Mouse (Mus musculus): ENCODE results near the gene Nrxn2.

Gene Nrxn2

GRCm38 (mm10) chr19:6392743-6393393, 25.7 kb upstream of the Nrxn2 start:
- peak; percentile 47 for DNase-seq

GRCm38 (mm10) chr19:6393637-6394036, 24.9 kb upstream of the Nrxn2 start:
- no peak for DNase-seq

GRCm38 (mm10) chr19:6396237-6396636, 22.3 kb upstream of the Nrxn2 start:
- no peak for DNase-seq

GRCm38 (mm10) chr19:6397582-6398249, 20.8 kb upstream of the Nrxn2 start:
- DNase-seq, result peak; percentile 49

GRCm38 (mm10) chr19:6398447-6399284, 19.9 kb upstream of the Nrxn2 start:
- DNase-seq, result peak; percentile 96

- DNase-seq, result peak; percentile 98
Measured at GRCm38 (mm10) chr19:6399285-6400095, 19.0 kb upstream of the Nrxn2 start, which contains the start of gene Rasgrp2. TSS of gene Rasgrp2 (plus strand) at chr19:6399340.

GRCm38 (mm10) chr19:6400096-6401086, 18.1 kb upstream of the Nrxn2 start:
- DNase-seq, result peak; percentile 75

- DNase-seq, result peak; percentile 92
Measured at GRCm38 (mm10) chr19:6401131-6401815, 17.3 kb upstream of the Nrxn2 start.

- no peak for DNase-seq
Measured at GRCm38 (mm10) chr19:6401951-6402350, 16.6 kb upstream of the Nrxn2 start.

GRCm38 (mm10) chr19:6403869-6404268, 14.7 kb upstream of the Nrxn2 start:
- no peak for DNase-seq

GRCm38 (mm10) chr19:6405433-6405832, 13.1 kb upstream of the Nrxn2 start:
- no peak for DNase-seq

- DNase-seq, result no peak
Measured at GRCm38 (mm10) chr19:6407109-6407508, 11.4 kb upstream of the Nrxn2 start.

- no peak for DNase-seq
Measured at GRCm38 (mm10) chr19:6407816-6408510, 10.6 kb upstream of the Nrxn2 start.

GRCm38 (mm10) chr19:6408749-6409148, 9.8 kb upstream of the Nrxn2 start:
- DNase-seq, result no peak

GRCm38 (mm10) chr19:6409176-6409575, 9.4 kb upstream of the Nrxn2 start:
- DNase-seq, result no peak

- no peak for DNase-seq
Measured at GRCm38 (mm10) chr19:6409936-6410335, 8.6 kb upstream of the Nrxn2 start.

GRCm38 (mm10) chr19:6412798-6413197, 5.7 kb upstream of the Nrxn2 start:
- DNase-seq, result no peak

- DNase-seq, result no peak
Measured at GRCm38 (mm10) chr19:6415454-6415853, 3.1 kb upstream of the Nrxn2 start.

GRCm38 (mm10) chr19:6416124-6416770, 2.3 kb upstream of the Nrxn2 start:
- DNase-seq, result no peak
